Mouse (Mus musculus) gastrocnemius, adult 18-20 months (tissue): ENCODE data around the gene Decr2. TPM values are rescaled to one million over a fixed set of nuclear protein-coding genes. Genes with fewer than 3 reads are reported as not detected.
"Not testable (repeated sequence)": the region's sequence is repeated elsewhere in the genome, so short reads cannot be mapped to it uniquely, and the experiment has no call there.

Experiments used
- DNase-seq: peaks from one replicate; pipeline ENCODE4 v3.0.0; 2021; ENCODE audit warnings: low spot score
- total RNA-seq, 2 experiments: library from RNA; stranded (reverse); gene quantifications; 2 replicates each; pipeline ENCODE4 v1.2.3; 2021

Decr2 gene
- total RNA-seq, 2 experiments from 2014 or later, result 2.6 to 2.8 TPM

- no peak for DNase-seq
These were observed 23.6 kb downstream of the Decr2 start for GRCm38 (mm10) chr17:26066488-26067020.

GRCm38 (mm10) chr17:26064916-26065315, 25.2 kb downstream of the Decr2 start:
- DNase-seq, result no peak

- DNase-seq, result peak; percentile 64
These were observed 32.2 kb downstream of the Decr2 start for GRCm38 (mm10) chr17:26057787-26058567.

GRCm38 (mm10) chr17:26057278-26057677, 32.9 kb downstream of the Decr2 start:
- no peak for DNase-seq

GRCm38 (mm10) chr17:26055164-26055563, 35.0 kb downstream of the Decr2 start:
- DNase-seq, result no peak

DNA sequence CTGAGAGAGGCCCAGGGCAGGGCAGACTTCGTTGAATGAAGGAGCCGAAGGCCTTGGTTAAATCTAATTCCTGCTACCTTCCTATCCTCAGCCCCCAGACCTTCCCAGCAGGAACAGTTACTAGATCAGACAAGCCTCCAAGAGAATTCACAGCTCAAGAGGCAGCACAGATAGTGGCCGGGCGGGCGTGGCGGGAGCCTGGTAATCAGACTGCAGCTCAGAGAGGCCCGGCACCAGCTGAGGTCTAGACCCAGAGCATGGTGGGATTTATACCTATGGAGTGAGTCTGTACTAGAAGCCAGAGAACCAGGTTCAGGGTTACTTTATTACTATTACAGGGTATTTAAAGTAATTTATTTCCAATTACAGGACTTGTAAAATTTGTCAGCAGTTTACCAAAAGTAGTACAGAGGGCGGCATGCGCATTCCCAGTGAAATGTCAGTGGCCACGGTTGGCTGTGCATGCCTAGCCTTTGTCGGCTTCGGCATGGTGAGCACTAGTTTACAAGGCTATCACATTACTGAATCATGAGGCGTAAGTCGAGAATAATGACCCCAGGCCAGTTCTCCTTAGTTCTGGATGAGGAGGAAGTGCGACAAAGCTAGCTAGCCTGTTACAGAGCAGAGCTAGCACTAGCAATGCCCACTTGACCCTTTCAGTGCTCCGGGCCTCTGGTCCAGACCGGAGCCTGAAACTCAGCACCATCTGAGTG, 35.8 kb downstream of the Decr2 start:
- peak; percentile 57 for DNase-seq

DNA sequence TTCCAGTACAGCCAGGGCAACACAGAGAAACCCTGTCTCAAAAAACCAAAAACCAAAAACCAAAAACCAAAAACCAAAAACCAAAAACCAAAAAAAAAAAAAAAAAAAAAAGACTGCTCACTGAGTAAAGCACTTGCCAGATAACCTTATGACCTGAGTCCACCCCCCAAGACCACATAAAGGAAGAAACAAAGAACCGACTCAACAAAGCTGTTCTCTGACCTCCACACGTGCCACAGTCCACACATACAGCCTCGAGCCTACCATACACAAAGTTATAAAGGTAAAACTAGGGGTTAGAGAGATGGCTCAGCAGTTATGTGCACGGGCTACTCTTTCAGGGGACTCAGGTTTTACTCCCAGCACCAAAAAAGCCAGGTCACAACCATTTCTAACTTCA, 37.4 kb downstream of the Decr2 start:
- DNase-seq, result no peak

GRCm38 (mm10) chr17:26052074-26052473, 38.1 kb downstream of the Decr2 start:
- no peak for DNase-seq

- DNase-seq, result no peak
These were observed 42.0 kb downstream of the Decr2 start for GRCm38 (mm10) chr17:26048118-26048517.

DNA sequence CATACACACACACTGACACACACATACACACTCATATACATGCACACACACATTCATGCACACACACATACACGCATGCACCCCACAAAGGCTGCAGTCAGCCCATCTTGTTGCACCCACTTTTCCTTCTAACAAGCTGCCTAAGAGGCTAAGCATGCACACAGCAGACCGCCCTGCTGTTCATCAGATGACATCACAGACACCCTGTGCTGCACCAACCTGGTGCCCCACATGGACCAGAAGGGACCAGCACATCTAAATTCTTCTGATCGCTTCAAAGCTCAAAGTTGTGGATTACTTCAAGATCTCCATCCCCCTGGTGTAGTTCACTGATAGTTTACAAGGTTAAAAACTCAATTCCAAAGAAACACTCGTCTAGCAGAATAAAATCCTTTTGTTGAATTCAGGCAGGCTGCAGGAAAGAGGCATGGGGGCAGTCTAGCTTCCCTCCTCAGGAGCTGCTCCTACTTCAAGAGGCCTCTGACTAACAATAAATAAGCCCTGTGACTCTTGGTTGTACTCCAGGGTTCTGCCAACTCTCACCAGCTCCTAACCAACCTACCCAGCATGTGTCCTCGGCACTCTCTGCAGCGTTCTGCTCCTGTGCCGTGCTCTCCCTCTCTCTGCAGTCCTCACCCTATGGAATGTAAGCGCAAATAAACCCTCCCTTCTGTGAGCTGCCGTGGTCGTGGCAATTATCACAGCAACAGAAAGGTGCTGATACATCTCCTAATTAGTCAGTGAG, 43.7 kb downstream of the Decr2 start:
- DNase-seq, result no peak

GRCm38 (mm10) chr17:26045285-26045684, 44.9 kb downstream of the Decr2 start:
- DNase-seq, result no peak

DNA sequence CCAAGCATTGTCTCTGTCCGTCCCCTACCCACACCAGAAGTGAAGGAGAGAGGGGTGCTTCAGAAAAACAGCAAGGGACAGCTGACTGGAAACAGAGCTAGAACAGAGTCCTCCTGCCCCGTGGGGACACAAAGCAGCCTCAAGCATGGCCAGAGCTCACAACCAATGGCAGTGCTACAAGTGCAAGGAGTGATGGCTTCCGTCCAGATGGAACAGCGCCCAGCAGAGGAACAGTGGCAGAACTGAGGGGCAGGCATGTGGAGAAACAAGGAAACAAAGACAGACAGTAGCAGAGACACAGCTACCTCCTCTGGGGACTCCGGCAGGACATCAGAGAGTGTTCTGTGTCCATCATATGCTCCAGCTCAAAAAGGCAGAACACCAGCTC, 46.9 kb downstream of the Decr2 start:
- DNase-seq, result no peak

GRCm38 (mm10) chr17:26042599-26043248, 47.4 kb downstream of the Decr2 start:
- no peak for DNase-seq

- DNase-seq, result peak; percentile 64
These were observed 48.9 kb downstream of the Decr2 start for GRCm38 (mm10) chr17:26041111-26041802.

- DNase-seq, result not testable (repeated sequence)
These were observed 49.4 kb downstream of the Decr2 start for GRCm38 (mm10) chr17:26040711-26041110.

GRCm38 (mm10) chr17:26032037-26032436, 58.1 kb downstream of the Decr2 start:
- no peak for DNase-seq

- DNase-seq, result peak; percentile 50
These were observed 58.6 kb downstream of the Decr2 start for GRCm38 (mm10) chr17:26031583-26031982.
